Mouse (Mus musculus): ENCODE measurements around the gene Sdcbp2.

Sdcbp2 gene

DNA sequence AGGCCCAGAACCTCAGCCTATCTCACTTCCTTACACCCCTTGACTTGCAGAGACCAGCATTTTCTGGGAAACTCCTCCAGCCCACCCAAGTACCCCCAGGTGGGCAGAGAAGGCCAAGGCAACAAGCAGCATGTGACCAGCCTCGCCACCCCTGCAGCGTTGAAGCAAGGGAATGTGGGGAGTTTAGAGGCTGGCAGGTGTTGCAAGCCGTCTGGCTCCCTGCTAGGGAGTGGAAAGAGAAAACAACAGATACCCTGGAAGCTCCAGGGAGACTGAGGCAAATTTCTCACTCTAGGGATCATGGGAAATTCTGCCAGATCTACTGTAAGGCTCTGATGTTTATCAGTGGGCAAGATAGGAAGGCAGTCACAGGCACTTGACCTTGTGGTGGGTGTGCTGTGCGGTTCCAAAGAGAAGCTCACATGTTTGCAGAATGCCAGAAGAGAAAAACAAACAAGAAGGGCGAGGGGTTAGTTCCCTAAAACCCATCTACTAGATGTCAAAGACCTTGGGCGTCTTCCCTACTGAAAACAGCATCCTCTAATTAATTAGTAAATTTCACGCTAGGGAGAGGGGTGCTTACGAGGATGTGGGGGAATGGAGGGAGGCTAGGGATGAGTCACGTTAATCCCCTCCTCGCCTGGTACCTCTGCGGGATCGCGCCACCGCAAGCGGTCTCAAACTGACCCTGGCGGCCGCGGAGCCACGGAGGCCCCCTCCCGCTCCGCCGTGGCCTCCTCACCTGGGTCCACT, 59.2 kb downstream of the Sdcbp2 start:
- no peak for DNase-seq (ENCODE audit: low read depth)

DNA sequence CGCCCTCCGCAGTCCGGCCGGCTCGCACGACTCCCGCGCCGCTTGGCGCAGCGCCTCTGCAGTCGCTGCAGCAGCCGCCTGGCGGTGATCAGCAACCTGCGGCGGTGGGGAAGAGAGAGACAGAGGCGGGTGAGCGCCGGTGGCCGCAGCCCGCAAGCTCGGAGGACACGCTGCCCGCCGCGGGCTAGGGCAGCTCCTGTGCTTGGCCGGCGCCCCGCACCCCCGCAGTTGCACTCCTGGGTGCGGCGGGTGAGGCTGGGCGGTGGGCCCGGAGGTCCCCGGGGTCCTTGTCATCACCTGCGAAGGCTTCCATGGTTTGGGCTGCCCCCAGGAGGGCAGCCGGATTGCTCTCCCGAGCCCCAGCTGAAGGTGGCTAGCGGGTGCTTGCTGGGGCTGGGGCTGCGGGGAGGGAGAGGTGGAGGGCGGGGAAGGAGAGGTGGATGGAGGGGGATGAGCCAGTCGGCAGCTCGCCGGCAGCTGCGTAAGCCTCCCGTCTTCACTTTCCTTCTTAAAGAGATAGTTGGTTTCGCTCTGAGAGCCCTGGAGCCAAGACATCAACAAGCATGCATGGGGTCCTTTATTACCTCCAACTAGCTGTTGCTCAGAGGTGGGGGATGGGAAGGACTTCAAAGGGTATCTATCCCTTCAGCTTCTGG, 59.9 kb downstream of the Sdcbp2 start, which contains the start of gene Snph:
Gene Snph, minus strand, starts transcription at position 435 of the 656 bp plus-strand sequence.
- no peak for DNase-seq (ENCODE audit: low read depth)

DNA sequence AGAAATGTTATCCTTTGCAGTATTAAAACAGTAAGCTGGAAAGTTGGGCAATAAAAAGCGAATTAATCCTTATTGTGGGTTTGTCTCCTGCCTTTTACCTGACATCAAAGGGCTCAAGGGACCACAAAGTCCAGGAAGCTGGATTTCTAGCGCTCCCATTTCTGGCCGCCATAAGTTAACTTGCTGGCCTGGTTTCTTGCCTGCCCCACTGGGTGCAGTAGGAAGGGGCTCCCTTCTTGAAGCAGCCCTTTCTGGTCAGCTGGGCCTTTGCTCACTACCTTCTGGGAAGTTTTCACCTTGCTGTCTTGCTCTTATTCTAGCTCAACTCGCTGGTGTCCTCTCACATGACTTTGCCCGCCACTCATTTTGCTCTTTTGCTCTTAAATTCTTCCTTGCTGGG, 60.6 kb downstream of the Sdcbp2 start:
- no peak for DNase-seq (ENCODE audit: low read depth)

DNA sequence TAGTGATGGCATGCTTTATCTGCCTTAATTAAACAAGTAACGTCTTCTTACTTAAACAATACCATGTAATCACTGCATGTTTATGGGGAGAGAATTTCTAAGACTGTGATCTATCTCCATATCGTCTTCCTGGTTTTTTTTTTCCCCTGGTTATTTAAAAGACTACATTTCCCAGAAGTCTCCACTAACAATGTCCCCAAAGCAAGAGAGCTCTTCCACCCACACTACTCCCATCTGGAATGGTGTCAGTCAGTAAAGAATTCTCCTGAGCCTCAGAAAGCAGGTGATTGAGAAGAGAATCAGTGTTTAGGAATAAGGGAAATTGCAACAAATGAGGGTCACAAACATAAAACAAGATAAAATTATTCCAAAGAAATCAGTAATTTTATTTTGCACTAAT, 62.5 kb downstream of the Sdcbp2 start:
- no peak for DNase-seq (ENCODE audit: low read depth)

DNA sequence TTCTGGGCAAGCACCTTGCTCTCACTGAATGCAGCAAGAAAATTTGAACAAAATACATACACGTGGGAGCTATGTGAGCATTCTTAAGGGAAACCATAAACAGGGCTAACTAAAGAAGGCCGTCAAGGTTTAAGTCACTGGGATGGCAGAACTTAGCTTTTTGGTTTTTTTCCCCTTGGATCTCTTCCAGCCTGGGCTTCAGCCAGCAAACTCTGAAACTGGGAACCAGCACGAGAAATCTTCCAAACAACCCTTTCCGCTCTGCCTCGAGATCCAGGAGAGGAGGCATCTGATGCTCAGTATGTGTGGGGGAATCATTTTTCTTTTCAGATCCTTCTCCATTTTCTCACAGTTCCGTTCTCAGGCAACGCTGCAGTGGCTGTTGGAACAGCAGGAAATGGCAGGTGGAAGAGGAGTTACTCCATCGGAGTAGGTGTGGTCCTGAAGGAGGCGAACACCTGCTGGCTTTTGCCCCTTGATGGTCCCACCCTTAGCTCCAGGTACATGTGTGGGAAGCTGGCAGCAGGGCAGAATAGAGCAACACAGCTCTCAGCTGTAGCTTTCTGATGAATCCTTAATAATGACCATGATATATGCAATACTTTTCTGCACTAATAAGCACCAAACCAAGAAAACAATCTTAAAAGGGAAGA, 63.1 kb downstream of the Sdcbp2 start:
- no peak for DNase-seq (ENCODE audit: low read depth)

DNA sequence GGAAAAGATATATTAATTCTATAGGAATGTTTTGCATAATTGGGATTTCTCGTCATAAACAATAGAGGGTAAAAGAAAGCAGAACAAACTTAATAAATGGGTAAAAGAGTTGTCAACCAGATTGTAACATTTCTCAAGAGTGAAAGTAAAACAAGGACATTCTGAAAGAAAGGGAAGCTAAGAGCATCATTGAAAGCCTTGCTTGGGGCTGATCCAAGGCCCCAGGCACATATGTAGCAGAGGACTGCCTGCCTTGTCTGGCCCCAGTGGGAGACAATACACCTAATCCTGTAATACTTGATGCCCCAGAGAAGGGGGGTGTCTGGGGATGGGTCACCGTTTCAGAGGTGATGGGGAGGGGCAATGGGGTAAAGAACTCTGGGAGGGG, 63.6 kb downstream of the Sdcbp2 start:
- no peak for DNase-seq (ENCODE audit: low read depth)

Data from 416B (cell line).